In genomic region chr5:111561301-111561700, GRCm38 (mm10) we compare ENCODE assay signal across 27 mouse cellular contexts.
DNase-seq lines count a peak whose midpoint lies in the region; ATAC-seq and TF ChIP-seq lines count a peak whose summit lies in the region.
"Had no signal": no experiment of that assay in that cellular context is flagged by ENCODE, and none has a peak within 500 bp of the region (broad histone marks: within the 10 kb centered on the region; RNA-seq: fewer than 3 reads in every experiment).

No protein-coding gene starts in this region.

- no peaks in the 10 kb centered on the region for H3K27me3 ChIP-seq in testis, adult 2 months (ENCODE audit: control insufficient read depth, insufficient read depth, low read length)
- H3K27me3 ChIP-seq: forebrain, embryonic 15.5 days; limb, embryonic 15.5 days; midbrain, embryonic 15.5 days had no signal

- H3K27ac ChIP-seq in testis, adult 2 months (ENCODE audit: control insufficient read depth, insufficient read depth, low read depth, low read length) = peak overlapping the region; percentile 97
- H3K27ac ChIP-seq: embryonic facial prominence, embryonic 15.5 days; forebrain, embryonic 15.5 days; heart, embryonic 13.5 days; hindbrain, embryonic 12.5 days; limb, embryonic 15.5 days; liver, embryonic 14.5 days; midbrain, embryonic 15.5 days had no signal

- peak overlapping the region; percentile 83 for H3K4me3 ChIP-seq in testis, adult 2 months (ENCODE audit: control insufficient read depth, low read depth, low read length)
- H3K4me3 ChIP-seq: embryonic facial prominence, embryonic 15.5 days; forebrain, embryonic 15.5 days; heart, embryonic 13.5 days; hindbrain, embryonic 12.5 days; limb, embryonic 15.5 days; megakaryocyte, embryonic 14.5 days; midbrain, embryonic 15.5 days had no signal

- TF ChIP-seq POLR2A in testis, adult 2 months (IDR thresholded peaks at IDR 0.05; ENCODE audit: control insufficient read depth, low read depth, low read length) = peak; percentile 54; the same call in 1 of the 2 replicates

- H3K36me3 ChIP-seq in testis, adult 2 months (ENCODE audit: control insufficient read depth, insufficient read depth, low read length) = no peaks in the 10 kb centered on the region
- H3K36me3 ChIP-seq: embryonic facial prominence, embryonic 15.5 days; forebrain, embryonic 15.5 days; heart, embryonic 13.5 days; hindbrain, embryonic 12.5 days; limb, embryonic 15.5 days; midbrain, embryonic 15.5 days had no signal

- peak; percentile 14 for DNase-seq in CD4-positive, CD25-positive, alpha-beta regulatory T cell, adult 2 months (ENCODE audit: low read depth, low spot score)
- DNase-seq in testis, postnatal 10 days (ENCODE audit: low spot score) = no peak
- DNase-seq in thymus, postnatal 14 days = peak; percentile 54
- no peak for DNase-seq in urinary bladder, adult 18-20 months (ENCODE audit: low spot score in 2 of 2)
- no peak for DNase-seq in cerebellum, adult 9-10 months
- DNase-seq: adrenal gland, adult 2 months; cerebellum, adult 11 months; cerebellum, postnatal 10 days; gastrocnemius, postnatal 10 days; heart, adult 18-20 months; heart, postnatal 14 days; kidney, adult 8-10 months; kidney, postnatal 10 days; left cerebral cortex, postnatal 4 days; lung, embryonic 14.5 days; lung, postnatal 36 days had no signal

- no peak for TF ChIP-seq CTCF in testis, adult 2 months (IDR thresholded peaks at IDR 0.05; ENCODE audit: control insufficient read depth, insufficient read depth, insufficient replicate concordance, low read depth, low read length)

- ATAC-seq in CD4-positive, CD25-positive, alpha-beta regulatory T cell, adult 4 months = no peak
- ATAC-seq: forebrain, embryonic 15.5 days; inflammation-experienced regulatory T-cells, adult 6 months; midbrain, embryonic 15.5 days had no signal

- peaks cover 20% of the 10 kb centered on the region for H3K4me1 ChIP-seq in testis, adult 2 months (ENCODE audit: control insufficient read depth, insufficient read depth, low read length)
- H3K4me1 ChIP-seq: forebrain, embryonic 15.5 days; megakaryocyte, embryonic 14.5 days; midbrain, embryonic 15.5 days had no signal

Comparison
In these comparisons a context has a peak if more than half of its experiments do, and no peak if none do; other contexts are left out.
1. DNase-seq: peak in CD4-positive, CD25-positive, alpha-beta regulatory T cell, adult 2 months (single experiment) and thymus, postnatal 14 days (single experiment); none in testis, postnatal 10 days (single experiment), urinary bladder, adult 18-20 months (0 of 2) and cerebellum, adult 9-10 months (single experiment).